9 mouse cellular contexts compared by ENCODE assay signal in the genomic region with DNA sequence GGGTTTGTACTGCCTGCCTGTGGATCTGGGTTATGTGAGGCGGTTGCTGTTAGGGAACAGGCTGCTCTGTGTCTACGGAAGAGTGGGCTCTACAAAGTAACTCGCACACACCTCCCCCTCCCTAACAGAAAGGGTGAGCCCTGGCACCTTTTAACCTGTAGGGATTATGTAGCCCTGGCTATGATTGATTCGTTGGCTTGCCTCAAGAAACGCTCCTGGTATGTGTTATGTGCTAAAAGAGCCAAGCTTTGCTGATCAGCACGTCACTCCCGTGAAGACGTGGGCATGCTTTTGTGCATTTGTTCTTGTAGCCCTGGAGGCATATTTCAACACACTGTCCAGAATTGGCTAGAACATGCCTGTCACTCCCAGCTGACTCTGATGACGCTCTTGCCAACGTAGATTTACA.
DNase-seq lines count a peak whose midpoint lies in the region; ATAC-seq and TF ChIP-seq lines count a peak whose summit lies in the region.
"Had no signal": no experiment of that assay in that cellular context is flagged by ENCODE, and none has a peak within 500 bp of the region (broad histone marks: within the 10 kb centered on the region; RNA-seq: fewer than 3 reads in every experiment).

No protein-coding gene starts in this region.

- H3K9ac ChIP-seq in intestine, postnatal 0 days (ENCODE audit: low read depth, low read length) = no peak overlapping the region
- H3K9ac ChIP-seq in intestine, embryonic 16.5 days (ENCODE audit: low read depth, low read length) = no peak overlapping the region
- H3K9ac ChIP-seq in liver, embryonic 11.5 days (ENCODE audit: low read depth, low read length) = no peak overlapping the region

- no peaks in the 10 kb centered on the region for H3K9me3 ChIP-seq in intestine, postnatal 0 days (ENCODE audit: control insufficient read depth)
- H3K9me3 ChIP-seq in intestine, embryonic 16.5 days (ENCODE audit: control insufficient read depth, low read length) = no peaks in the 10 kb centered on the region; the same call in 1 of the 2 replicates
- peaks cover 3% of the 10 kb centered on the region; the same call in 1 of the 2 replicates for H3K9me3 ChIP-seq in embryonic facial prominence, embryonic 10.5 days
- no peaks in the 10 kb centered on the region for H3K9me3 ChIP-seq in liver, embryonic 11.5 days (ENCODE audit: control insufficient read depth, low read length)

- peak; percentile 23 for DNase-seq in adrenal gland, adult 2 months
- no peak for DNase-seq in adrenal gland, adult 18-20 months (ENCODE audit: low spot score in 2 of 2)
- peak; percentile 18 for DNase-seq in embryonic facial prominence, embryonic 10.5 days (ENCODE audit: low spot score)
- peak; percentile 8 for DNase-seq in lung, postnatal 10 days
- DNase-seq in liver, embryonic 11.5 days (ENCODE audit: low spot score) = no peak
- no peak for DNase-seq in cerebellum, adult 11 months

- no peak for TF ChIP-seq CTCF in intestine, postnatal 0 days (IDR thresholded peaks at IDR 0.05; ENCODE audit: low read depth)

- H3K4me2 ChIP-seq in intestine, postnatal 0 days (replicated peaks; ENCODE audit: low read depth) = 0 out of 2 replicates have a peak overlapping the region, but pooled peaks have one; percentile 9
- H3K4me2 ChIP-seq in intestine, embryonic 16.5 days (ENCODE audit: low read depth, low read length) = no peak overlapping the region
- no peak overlapping the region for H3K4me2 ChIP-seq in liver, embryonic 11.5 days

- H3K27ac ChIP-seq in intestine, postnatal 0 days (ENCODE audit: low read depth, low read length) = no peak overlapping the region
- H3K27ac ChIP-seq in intestine, embryonic 16.5 days (ENCODE audit: low read length) = no peak overlapping the region
- H3K27ac ChIP-seq in embryonic facial prominence, embryonic 10.5 days (replicated peaks) = no peak overlapping the region
- H3K27ac ChIP-seq in liver, embryonic 11.5 days (ENCODE audit: low read depth, low read length) = no peak overlapping the region

- H3K36me3 ChIP-seq in intestine, postnatal 0 days (ENCODE audit: control insufficient read depth, insufficient read depth) = no peaks in the 10 kb centered on the region
- H3K36me3 ChIP-seq in intestine, embryonic 16.5 days (ENCODE audit: control insufficient read depth, insufficient read depth, low read length) = no peaks in the 10 kb centered on the region
- H3K36me3 ChIP-seq in embryonic facial prominence, embryonic 10.5 days (replicated peaks) = peaks cover 5% of the 10 kb centered on the region; the same call in 1 of the 2 replicates
- H3K36me3 ChIP-seq in liver, embryonic 11.5 days (ENCODE audit: control insufficient read depth, insufficient read depth, low read length) = no peaks in the 10 kb centered on the region

- ATAC-seq in intestine, postnatal 0 days = no peak
- no peak for ATAC-seq in intestine, embryonic 16.5 days
- no peak for ATAC-seq in liver, embryonic 11.5 days (replicated peaks; ENCODE audit: low FRiP score)
- ATAC-seq: activated CD4-positive, CD25-positive, alpha-beta regulatory T cell, adult 4 months had no signal

- 0 out of 2 replicates have a peak, but pooled peaks cover 3% of the 10 kb centered on the region for H3K4me1 ChIP-seq in intestine, postnatal 0 days (replicated peaks; ENCODE audit: control insufficient read depth, insufficient read depth, low read length)
- peaks cover 6% of the 10 kb centered on the region; the same call in 1 of the 2 replicates for H3K4me1 ChIP-seq in intestine, embryonic 16.5 days (ENCODE audit: control insufficient read depth, insufficient read depth, low read length)
- peaks cover 16% of the 10 kb centered on the region for H3K4me1 ChIP-seq in embryonic facial prominence, embryonic 10.5 days
- no peaks in the 10 kb centered on the region for H3K4me1 ChIP-seq in liver, embryonic 11.5 days (replicated peaks; ENCODE audit: control insufficient read depth, insufficient read depth, low read length)

- WGBS in intestine, postnatal 0 days = 57% methylated on average over 10 of the region's 10 CpGs
- 53% methylated on average over 10 of the region's 10 CpGs for WGBS in intestine, embryonic 16.5 days
- WGBS in embryonic facial prominence, embryonic 10.5 days = 53% methylated on average over 10 of the region's 10 CpGs
- 65% methylated on average over 10 of the region's 10 CpGs for WGBS in liver, embryonic 11.5 days

- H3K27me3 ChIP-seq in intestine, postnatal 0 days (replicated peaks; ENCODE audit: control insufficient read depth, insufficient read depth, low read length) = no peaks in the 10 kb centered on the region
- no peaks in the 10 kb centered on the region for H3K27me3 ChIP-seq in intestine, embryonic 16.5 days (replicated peaks; ENCODE audit: control insufficient read depth, insufficient read depth, low read length)
- no peaks in the 10 kb centered on the region for H3K27me3 ChIP-seq in embryonic facial prominence, embryonic 10.5 days (replicated peaks; ENCODE audit: low read depth, poor library complexity, severe bottlenecking)
- no peaks in the 10 kb centered on the region for H3K27me3 ChIP-seq in liver, embryonic 11.5 days (replicated peaks; ENCODE audit: control insufficient read depth, insufficient read depth, low read length)

- H3K4me3 ChIP-seq in intestine, postnatal 0 days (ENCODE audit: low read depth, low read length) = no peak overlapping the region
- no peak overlapping the region for H3K4me3 ChIP-seq in intestine, embryonic 16.5 days (ENCODE audit: low read length)
- no peak overlapping the region for H3K4me3 ChIP-seq in embryonic facial prominence, embryonic 10.5 days
- no peak overlapping the region for H3K4me3 ChIP-seq in liver, embryonic 11.5 days (ENCODE audit: low read depth, low read length)

Comparison
In these comparisons a context has a peak if more than half of its experiments do, and no peak if none do; other contexts are left out.
1. DNase-seq: peak in adrenal gland, adult 2 months (single experiment), embryonic facial prominence, embryonic 10.5 days (single experiment) and lung, postnatal 10 days (single experiment); none in adrenal gland, adult 18-20 months (0 of 2), liver, embryonic 11.5 days (single experiment) and cerebellum, adult 11 months (single experiment).